Mouse (Mus musculus): ENCODE data around the gene C8g. TPM values are rescaled to one million over a fixed set of nuclear protein-coding genes. Genes with fewer than 3 reads are reported as not detected.

C8g gene
- total RNA-seq, 4 experiments from 2014 or later, result 0.86 to 1.9 (median 1.6) TPM

- DNase-seq (ENCODE audit: low spot score in 2 of 2), result peak in 1 of 2 experiments; percentile 64
Measured at GRCm38 (mm10) chr2:25468962-25469915, 32.3 kb downstream of the C8g start.

- no peak for DNase-seq (ENCODE audit: low spot score in 2 of 2)
Measured at GRCm38 (mm10) chr2:25467606-25468303, 33.8 kb downstream of the C8g start.

GRCm38 (mm10) chr2:25465816-25466635, 35.5 kb downstream of the C8g start:
- DNase-seq (ENCODE audit: low spot score in 2 of 2), result no peak

- DNase-seq (ENCODE audit: low spot score in 2 of 2), result no peak
Measured at GRCm38 (mm10) chr2:25465256-25465655, 36.3 kb downstream of the C8g start.

GRCm38 (mm10) chr2:25463630-25464029, 37.9 kb downstream of the C8g start:
- no peak for DNase-seq (ENCODE audit: low spot score in 2 of 2)

- no peak for DNase-seq (ENCODE audit: low spot score in 2 of 2)
Measured at GRCm38 (mm10) chr2:25461407-25461806, 40.1 kb downstream of the C8g start.

- DNase-seq (ENCODE audit: low spot score in 2 of 2), result peak; percentile 86 to 95
Measured at GRCm38 (mm10) chr2:25460551-25461309, 40.8 kb downstream of the C8g start, which contains the start of gene Paxx. Gene Paxx (minus strand): TSS chr2:25461094.

- DNase-seq (ENCODE audit: low spot score in 2 of 2), result peak in 1 of 2 experiments; percentile 65
Measured at GRCm38 (mm10) chr2:25460135-25460534, 41.4 kb downstream of the C8g start.

- DNase-seq (ENCODE audit: low spot score in 2 of 2), result no peak
Measured at GRCm38 (mm10) chr2:25458911-25459310, 42.6 kb downstream of the C8g start.

- DNase-seq (ENCODE audit: low spot score in 2 of 2), result no peak
Measured at GRCm38 (mm10) chr2:25457022-25457896, 44.3 kb downstream of the C8g start.

GRCm38 (mm10) chr2:25456205-25456953, 45.1 kb downstream of the C8g start, which contains the start of gene Clic3:
Gene Clic3 (plus strand): TSS chr2:25456838.
- DNase-seq (ENCODE audit: low spot score in 2 of 2), result no peak

GRCm38 (mm10) chr2:25452951-25453350, 48.6 kb downstream of the C8g start:
- DNase-seq (ENCODE audit: low spot score in 2 of 2), result no peak

GRCm38 (mm10) chr2:25450853-25451647, 50.5 kb downstream of the C8g start:
- no peak for DNase-seq (ENCODE audit: low spot score in 2 of 2)

Other genes starting within 250 kb of the C8g start
- 10 to 100 TPM; 31.7 to 38.3 (median 36.3) TPM for gene Tmem203, start 246.3 kb downstream of the C8g start, total RNA-seq (2022)
- 10 to 100 TPM; 26.5 to 30.6 (median 28.6) TPM for gene Tprn, start 239.1 kb downstream of the C8g start, total RNA-seq (2022)
- gene Ssna1, start 229.3 kb downstream of the C8g start, total RNA-seq (2022), result 10 to 100 TPM; 57.5 to 67.8 (median 62.1) TPM
- 100 to 1,000 TPM in 2 of 4 experiments, 10 to 100 TPM in 2; 88.6 to 111 (median 96.9) TPM for gene Anapc2, start 229.2 kb downstream of the C8g start, total RNA-seq (2022)
- gene Tmem210, start 213.6 kb downstream of the C8g start, total RNA-seq (2022), result not detected
- gene Lrrc26, start 211.8 kb downstream of the C8g start, total RNA-seq (2022), result not detected
- 100 to 1,000 TPM; 390 to 399 (median 395) TPM for gene Grin1, start 182.5 kb downstream of the C8g start, total RNA-seq (2022)
- 10 to 100 TPM; 57.3 to 64.7 (median 61.0) TPM for gene Man1b1, start 169.4 kb downstream of the C8g start, total RNA-seq (2022)
- 10 to 100 TPM; 35.1 to 50.7 (median 37.9) TPM for gene Dpp7, start 145.4 kb downstream of the C8g start, total RNA-seq (2022)
- 10 to 100 TPM; 20.9 to 31.0 (median 25.8) TPM for gene Uap1l1, start 136.0 kb downstream of the C8g start, total RNA-seq (2022)
- 1 to 10 TPM; 1.7 to 3.8 (median 2.3) TPM for gene Sapcd2, start 129.4 kb downstream of the C8g start, total RNA-seq (2022)
- 10 to 100 TPM; 13.1 to 17.5 (median 16.2) TPM for gene Entpd2, start 105.8 kb downstream of the C8g start, total RNA-seq (2022)
- gene Npdc1, start 102.4 kb downstream of the C8g start, total RNA-seq (2022), result 100 to 1,000 TPM; 307 to 332 (median 316) TPM
- under 1 TPM in 2 of 4 experiments, not detected in 2; 0.40 to 0.84 TPM for gene Fut7, start 78.5 kb downstream of the C8g start, total RNA-seq (2022)
- 100 to 1,000 TPM; 176 to 185 (median 183) TPM for gene Abca2, start 73.0 kb downstream of the C8g start, total RNA-seq (2022)
- 1 to 10 TPM in 2 of 4 experiments, not detected in 2; 1.2 to 1.6 TPM for gene Clic3, start 44.9 kb downstream of the C8g start, total RNA-seq (2022)
- gene Paxx, start 40.6 kb downstream of the C8g start, total RNA-seq (2022), result 10 to 100 TPM; 67.2 to 88.0 (median 78.1) TPM
- 1,000 to 10,000 TPM; 1,862 to 2,386 (median 2,226) TPM for gene Ptgds, start 31.7 kb downstream of the C8g start, total RNA-seq (2022)
- gene Lcn12, start 7.8 kb downstream of the C8g start, total RNA-seq (2022), result not detected
- 100 to 1,000 TPM; 105 to 121 (median 113) TPM for gene Fbxw5, start 969 bp downstream of the C8g start, total RNA-seq (2022)
- gene Traf2, start 45.2 kb upstream of the C8g start, total RNA-seq (2022), result 10 to 100 TPM; 10.3 to 11.9 (median 10.4) TPM
- gene Edf1, start 56.1 kb upstream of the C8g start, total RNA-seq (2022), result 100 to 1,000 TPM; 123 to 209 (median 170) TPM
- 1 to 10 TPM in 3 of 4 experiments, under 1 TPM in 1; 0.46 to 3.1 (median 1.7) TPM for gene Mamdc4, start 73.1 kb upstream of the C8g start, total RNA-seq (2022)
- 10 to 100 TPM; 57.8 to 72.0 (median 64.7) TPM for gene Phpt1, start 73.5 kb upstream of the C8g start, total RNA-seq (2022)
- 10 to 100 TPM; 86.8 to 96.3 (median 92.7) TPM for gene Ajm1, start 80.0 kb upstream of the C8g start, total RNA-seq (2022)
- 100 to 1,000 TPM; 135 to 160 (median 145) TPM for gene Rabl6, start 106.8 kb upstream of the C8g start, total RNA-seq (2022)
- gene Ccdc183, start 116.0 kb upstream of the C8g start, total RNA-seq (2022), result not detected
- gene Tmem141, start 120.3 kb upstream of the C8g start, total RNA-seq (2022), result 10 to 100 TPM; 21.0 to 30.4 (median 22.8) TPM
- gene Fcna, start 126.3 kb upstream of the C8g start, total RNA-seq (2022), result 1 to 10 TPM in 2 of 4 experiments, under 1 TPM in 2; 0.46 to 1.2 (median 0.80) TPM
- not detected for gene Lcn8, start 151.4 kb upstream of the C8g start, total RNA-seq (2022)
- gene Lcn5, start 156.2 kb upstream of the C8g start, total RNA-seq (2022), result not detected
- not detected for gene Lcn6, start 175.1 kb upstream of the C8g start, total RNA-seq (2022)
- gene Lcn10, start 181.0 kb upstream of the C8g start, total RNA-seq (2022), result not detected
- not detected for gene Obp2a, start 198.3 kb upstream of the C8g start, total RNA-seq (2022)
- 100 to 1,000 TPM in 2 of 4 experiments, 10 to 100 TPM in 2; 86.5 to 102 (median 95.1) TPM for gene Bmyc, start 205.0 kb upstream of the C8g start, total RNA-seq (2022)
- under 1 TPM in 2 of 4 experiments, not detected in 2; 0.72 to 0.74 TPM for gene Obp2b, start 235.3 kb upstream of the C8g start, total RNA-seq (2022)

All from left cerebral cortex, adult 8-10 months (tissue).